Mouse (Mus musculus) left cerebral cortex, postnatal 14 days (tissue): ENCODE results near the gene Tbl1xr1. TPM values are rescaled to one million over a fixed set of nuclear protein-coding genes. Genes with fewer than 3 reads are reported as not detected.

ENCODE experiments used
- DNase-seq, 2 experiments: peaks; one replicate each; pipeline ENCODE4 v3.0.0; 2021 to 2022; ENCODE audit warnings: low spot score in 2 of 2, mixed read lengths in 1 of 2
- intact Hi-C: fragments of 180-260 bp; cut with DNase I; formaldehyde crosslinking; loops from one replicate; pipeline ENCODE4 v1.15.1; 2025
- total RNA-seq, 2 experiments: library from RNA; stranded (reverse); gene quantifications; 2 replicates each; pipeline ENCODE4 v1.2.3; 2021

The Tbl1xr1 gene
- total RNA-seq, 2 experiments from 2014 or later = 117 to 125 TPM

- DNase-seq = no peak
- intact Hi-C loops = no loop called here
Observed at GRCm38 (mm10) chr3:22137793-22138579, 61.5 kb downstream of the Tbl1xr1 start.

GRCm38 (mm10) chr3:22138580-22139099, 62.2 kb downstream of the Tbl1xr1 start:
- no peak for DNase-seq
- intact Hi-C loops = no loop called here

- intact Hi-C loops = loop anchor here (5.0 kb wide), 2 partner anchors 63 to 203 kb away; partner anchors contain the start of gene Tbl1xr1
- DNase-seq = no peak
Observed at GRCm38 (mm10) chr3:22140111-22140658, 63.7 kb downstream of the Tbl1xr1 start.

- intact Hi-C loops = loop anchor here (5.0 kb wide), 2 partner anchors 65 to 205 kb away; partner anchors contain the start of gene Tbl1xr1
- DNase-seq = no peak
Observed at GRCm38 (mm10) chr3:22141984-22142719, 65.7 kb downstream of the Tbl1xr1 start.

- intact Hi-C loops = loop anchor here (5.0 kb wide), 2 partner anchors 66 to 206 kb away; partner anchors contain the start of gene Tbl1xr1
- peak in 1 of 2 experiments; percentile 15 for DNase-seq
Observed at GRCm38 (mm10) chr3:22142846-22143641, 66.6 kb downstream of the Tbl1xr1 start.

GRCm38 (mm10) chr3:22144255-22144654, 67.8 kb downstream of the Tbl1xr1 start:
- intact Hi-C loops = loop anchor here (5.0 kb wide), 2 partner anchors 67 to 207 kb away; partner anchors contain the start of gene Tbl1xr1
- DNase-seq = no peak

- intact Hi-C loops = no loop called here
Observed at GRCm38 (mm10) chr3:22147433-22147927, 71.0 kb downstream of the Tbl1xr1 start.

GRCm38 (mm10) chr3:22148306-22148932, 72.0 kb downstream of the Tbl1xr1 start:
- no peak for DNase-seq
- intact Hi-C loops = no loop called here

More at GRCm38 (mm10) chr3:22147433-22147927, 71.0 kb downstream of the Tbl1xr1 start:
- DNase-seq = no peak

GRCm38 (mm10) chr3:22150872-22151530, 74.5 kb downstream of the Tbl1xr1 start:
- no peak for DNase-seq
- intact Hi-C loops = no loop called here

GRCm38 (mm10) chr3:22152773-22153172, 76.3 kb downstream of the Tbl1xr1 start:
- intact Hi-C loops = no loop called here
- DNase-seq = no peak

GRCm38 (mm10) chr3:22154522-22154921, 78.1 kb downstream of the Tbl1xr1 start:
- DNase-seq = no peak
- intact Hi-C loops = no loop called here

- DNase-seq = no peak
- intact Hi-C loops = no loop called here
Observed at GRCm38 (mm10) chr3:22156397-22156796, 79.9 kb downstream of the Tbl1xr1 start.

- intact Hi-C loops = no loop called here
Observed at GRCm38 (mm10) chr3:22162948-22163347, 86.5 kb downstream of the Tbl1xr1 start.

GRCm38 (mm10) chr3:22167856-22168255, 91.4 kb downstream of the Tbl1xr1 start:
- intact Hi-C loops = no loop called here
- DNase-seq = no peak

More at GRCm38 (mm10) chr3:22162948-22163347, 86.5 kb downstream of the Tbl1xr1 start:
- no peak for DNase-seq

- DNase-seq = no peak
- intact Hi-C loops = no loop called here
Observed at GRCm38 (mm10) chr3:22168432-22168831, 92.0 kb downstream of the Tbl1xr1 start.

GRCm38 (mm10) chr3:22171526-22171925, 95.1 kb downstream of the Tbl1xr1 start:
- DNase-seq = no peak
- intact Hi-C loops = no loop called here

GRCm38 (mm10) chr3:22172410-22172809, 96.0 kb downstream of the Tbl1xr1 start:
- DNase-seq = no peak
- intact Hi-C loops = no loop called here

- intact Hi-C loops = no loop called here
- no peak for DNase-seq
Observed at GRCm38 (mm10) chr3:22173171-22173570, 96.7 kb downstream of the Tbl1xr1 start.
